ENCODE assay signal across 9 mouse cellular contexts in genomic region chr2:144224351-144224750, GRCm38 (mm10). TPM values are rescaled to one million over a fixed set of nuclear protein-coding genes. Genes with fewer than 3 reads are reported as not detected.
A peak's percentile ranks its signal among the peaks of the same experiment; 100 is the strongest.
DNase-seq lines count a peak whose midpoint lies in the region; ATAC-seq and TF ChIP-seq lines count a peak whose summit lies in the region.
"Had no signal": no experiment of that assay in that cellular context is flagged by ENCODE, and none has a peak within 500 bp of the region (broad histone marks: within the 10 kb centered on the region; RNA-seq: fewer than 3 reads in every experiment).

No protein-coding gene starts in this region.

- 38% methylated on average over 12 of the region's 12 CpGs for WGBS in heart, embryonic 13.5 days
- WGBS in heart, adult 2 months = 60% methylated on average over 12 of the region's 12 CpGs
- WGBS in spleen, adult 2 months = 34% methylated on average over 12 of the region's 12 CpGs
- WGBS in intestine, embryonic 16.5 days = 55% methylated on average over 12 of the region's 12 CpGs

- H3K27ac ChIP-seq in heart, embryonic 13.5 days (replicated peaks) = no peak overlapping the region
- no peak overlapping the region for H3K27ac ChIP-seq in heart, adult 2 months
- peak overlapping the region; percentile 43 for H3K27ac ChIP-seq in spleen, adult 2 months (ENCODE audit: insufficient read depth, low read length)
- no peak overlapping the region for H3K27ac ChIP-seq in intestine, embryonic 16.5 days (ENCODE audit: low read length)
- H3K27ac ChIP-seq: lung, embryonic 15.5 days had no signal

- no peaks in the 10 kb centered on the region for H3K79me2 ChIP-seq in heart, adult 2 months (replicated peaks; ENCODE audit: control insufficient read depth, insufficient read depth, low read length)

- H3K4me3 ChIP-seq in heart, embryonic 13.5 days = 0 out of 2 replicates have a peak overlapping the region, but pooled peaks have one; percentile 10
- H3K4me3 ChIP-seq in heart, adult 2 months = no peak overlapping the region
- H3K4me3 ChIP-seq in spleen, adult 2 months (ENCODE audit: extremely low read depth, insufficient read depth, insufficient read length) = no peak overlapping the region
- no peak overlapping the region for H3K4me3 ChIP-seq in intestine, embryonic 16.5 days (ENCODE audit: low read length)
- H3K4me3 ChIP-seq: lung, embryonic 15.5 days had no signal

- no peak for TF ChIP-seq EP300 in heart, adult 2 months (IDR thresholded peaks at IDR 0.05; ENCODE audit: insufficient read depth, low read depth, low read length)

- ATAC-seq in heart, embryonic 13.5 days (ENCODE audit: extremely low read depth, insufficient number of reproducible peaks, low FRiP score, low TSS enrichment) = no peak; the same call in 1 of the 2 replicates
- ATAC-seq in intestine, embryonic 16.5 days = peak; percentile 44; the same call in 1 of the 2 replicates
- ATAC-seq in neutrophil, adult 5-6 weeks (ENCODE audit: extremely low read depth, insufficient number of reproducible peaks, low FRiP score, poor library complexity, severe bottlenecking) = peak; percentile 22; the same call in 1 of the 2 replicates

- DNase-seq in heart, adult 2 months = no peak
- DNase-seq in spleen, adult 2 months (ENCODE audit: low read depth in 1 of 2, low spot score in 2 of 2) = no peak
- no peak for DNase-seq in spleen, postnatal 14 days (ENCODE audit: low spot score in 2 of 2)
- DNase-seq in urinary bladder, postnatal 4 days (ENCODE audit: low spot score in 2 of 2) = no peak
- no peak for DNase-seq in spleen, postnatal 36 days (ENCODE audit: low spot score in 2 of 2)

- H3K27me3 ChIP-seq in heart, embryonic 13.5 days (replicated peaks) = no peaks in the 10 kb centered on the region
- no peaks in the 10 kb centered on the region for H3K27me3 ChIP-seq in heart, adult 2 months (ENCODE audit: control insufficient read depth, insufficient read depth, low read length)
- H3K27me3 ChIP-seq in spleen, adult 2 months (ENCODE audit: control insufficient read depth, insufficient read depth, low read length) = no peaks in the 10 kb centered on the region
- H3K27me3 ChIP-seq in intestine, embryonic 16.5 days (replicated peaks; ENCODE audit: control insufficient read depth, insufficient read depth, low read length) = no peaks in the 10 kb centered on the region
- H3K27me3 ChIP-seq: lung, embryonic 15.5 days had no signal

- TF ChIP-seq POLR2A in heart, adult 2 months (IDR thresholded peaks at IDR 0.05; ENCODE audit: insufficient read depth, low read depth, low read length) = no peak
- no peak for TF ChIP-seq POLR2A in spleen, adult 2 months (IDR thresholded peaks at IDR 0.05; ENCODE audit: low read depth, low read length)

- no peaks in the 10 kb centered on the region for H3K36me3 ChIP-seq in heart, embryonic 13.5 days
- no peaks in the 10 kb centered on the region for H3K36me3 ChIP-seq in heart, adult 2 months (ENCODE audit: control insufficient read depth, insufficient read depth, low read length)
- no peaks in the 10 kb centered on the region for H3K36me3 ChIP-seq in spleen, adult 2 months (ENCODE audit: control insufficient read depth, insufficient read depth, low read length)
- no peaks in the 10 kb centered on the region for H3K36me3 ChIP-seq in intestine, embryonic 16.5 days (ENCODE audit: control insufficient read depth, insufficient read depth, low read length)
- H3K36me3 ChIP-seq: lung, embryonic 15.5 days had no signal

- 0 out of 2 replicates have a peak, but pooled peaks cover 4% of the 10 kb centered on the region for H3K9me3 ChIP-seq in heart, embryonic 13.5 days
- no peaks in the 10 kb centered on the region for H3K9me3 ChIP-seq in intestine, embryonic 16.5 days (ENCODE audit: control insufficient read depth, low read length)
- H3K9me3 ChIP-seq: lung, embryonic 15.5 days had no signal

- intact Hi-C loops in heart, adult 2 months (cut with DNase I) = no loop called here

- peak overlapping the region; percentile 49 for H3K4me2 ChIP-seq in heart, embryonic 13.5 days
- no peak overlapping the region for H3K4me2 ChIP-seq in intestine, embryonic 16.5 days (ENCODE audit: low read depth, low read length)
- H3K4me2 ChIP-seq: lung, embryonic 15.5 days had no signal

- H3K4me1 ChIP-seq in heart, embryonic 13.5 days = peaks cover 9% of the 10 kb centered on the region; the same call in 1 of the 2 replicates
- no peaks in the 10 kb centered on the region for H3K4me1 ChIP-seq in heart, adult 2 months (ENCODE audit: control insufficient read depth, insufficient read depth, low read length)
- peaks cover 17% of the 10 kb centered on the region; the same call in 1 of the 2 replicates for H3K4me1 ChIP-seq in spleen, adult 2 months (ENCODE audit: control insufficient read depth, insufficient read depth, insufficient read length)
- H3K4me1 ChIP-seq in intestine, embryonic 16.5 days (ENCODE audit: control insufficient read depth, insufficient read depth, low read length) = no peaks in the 10 kb centered on the region
- H3K4me1 ChIP-seq: lung, embryonic 15.5 days had no signal

- H3K9ac ChIP-seq in heart, embryonic 13.5 days = no peak overlapping the region
- no peak overlapping the region for H3K9ac ChIP-seq in heart, adult 2 months (ENCODE audit: low read depth, low read length)
- no peak overlapping the region for H3K9ac ChIP-seq in intestine, embryonic 16.5 days (ENCODE audit: low read depth, low read length)
- H3K9ac ChIP-seq: lung, embryonic 15.5 days had no signal

- no peak for TF ChIP-seq CTCF in heart, adult 2 months (IDR thresholded peaks at IDR 0.05)
- TF ChIP-seq CTCF in spleen, adult 2 months (IDR thresholded peaks at IDR 0.05; ENCODE audit: extremely low read depth, insufficient read depth, insufficient read length, insufficient replicate concordance) = no peak

RNA-seq across cellular contexts. Expression of gene Mgme1, which starts 46.1 kb away (rescaled TPM):
- polyA plus RNA-seq in heart, embryonic 13.5 days (2015; fragmentation: Nextera tagmentation; extraction: Ambion mirVana) = 20.0 and 22.5 TPM in 2 replicates
- total RNA-seq in heart, adult 2 months (2021) = 10 to 100 TPM; 16.4 to 17.5 TPM
- polyA plus RNA-seq in heart, adult 2 months (2012; rRNA removed) = 7.3 and 11.9 TPM in 2 replicates
- polyA plus RNA-seq in spleen, adult 2 months (2012; rRNA removed) = 2.0 and 2.1 TPM in 2 replicates
- 22.8 and 23.9 TPM in 2 replicates for polyA plus RNA-seq in intestine, embryonic 16.5 days (2015; fragmentation: Nextera tagmentation; extraction: Ambion mirVana)
- total RNA-seq in neutrophil, adult 5-6 weeks (2017) = 6.8 and 7.6 TPM in 2 replicates

RNA-seq across cellular contexts. Expression of gene Snx5, which starts 46.4 kb away (rescaled TPM):
- polyA plus RNA-seq in heart, embryonic 13.5 days (2015; fragmentation: Nextera tagmentation; extraction: Ambion mirVana) = 90.9 and 96.3 TPM in 2 replicates
- total RNA-seq in heart, adult 2 months (2021) = 10 to 100 TPM; 51.5 to 55.3 TPM
- polyA plus RNA-seq in heart, adult 2 months (2012; rRNA removed) = 22.2 and 39.7 TPM in 2 replicates
- polyA plus RNA-seq in spleen, adult 2 months (2012; rRNA removed) = 80.2 and 100 TPM in 2 replicates
- 147 and 149 TPM in 2 replicates for polyA plus RNA-seq in intestine, embryonic 16.5 days (2015; fragmentation: Nextera tagmentation; extraction: Ambion mirVana)
- total RNA-seq in neutrophil, adult 5-6 weeks (2017) = 486 and 515 TPM in 2 replicates
